Mouse (Mus musculus): ENCODE results near the gene Kif21a. TPM values are rescaled to one million over a fixed set of nuclear protein-coding genes. Genes with fewer than 3 reads are reported as not detected.

Kif21a gene
- total and polyA plus RNA-seq, 2 experiments from 2014 or later: 33.2 to 64.9 TPM

GRCm38 (mm10) chr15:90938469-90938868 is 111.3 kb downstream of the Kif21a start:
- WGBS: 91% methylated on average over 1 of the region's 1 CpGs
- H3K36me3 ChIP-seq (ENCODE audit: insufficient read depth, low read length): peaks cover 40% of the 10 kb centered on the region
- H3K9ac ChIP-seq (replicated peaks; ENCODE audit: low read length, poor library complexity, severe bottlenecking): no peak overlapping the region
- ATAC-seq (ENCODE audit: low FRiP score): no peak
- H3K4me1 ChIP-seq (ENCODE audit: insufficient read depth, low read length): no peaks in the 10 kb centered on the region
- no peak for TF ChIP-seq CTCF (IDR thresholded peaks at IDR 0.05)
- no peak for DNase-seq (ENCODE audit: low spot score)
- no peak overlapping the region for H3K4me2 ChIP-seq (ENCODE audit: low read depth, low read length, poor library complexity, severe bottlenecking)
- no peaks in the 10 kb centered on the region for H3K27me3 ChIP-seq (ENCODE audit: insufficient read depth, low read length)
- no peak overlapping the region for H3K4me3 ChIP-seq (ENCODE audit: low read depth, low read length)
- H3K9me3 ChIP-seq (ENCODE audit: low read length): no peaks in the 10 kb centered on the region
- H3K27ac ChIP-seq (ENCODE audit: low read depth, low read length): no peak overlapping the region

- Histone ChIP-seq H3K4me3 (ENCODE audit: low read depth, low read length) (no peak overlapping the region), H3K27me3 (ENCODE audit: insufficient read depth, low read length) (no peaks in the 10 kb centered on the region), H3K36me3 (ENCODE audit: insufficient read depth, low read length) (peaks cover 25% of the 10 kb centered on the region), H3K9me3 (ENCODE audit: low read length) (no peaks in the 10 kb centered on the region), H3K27ac (ENCODE audit: low read depth, low read length) (no peak overlapping the region), H3K9ac (replicated peaks; ENCODE audit: low read length, poor library complexity, severe bottlenecking) (no peak overlapping the region), H3K4me2 (ENCODE audit: low read depth, low read length, poor library complexity, severe bottlenecking) (no peak overlapping the region), H3K4me1 (ENCODE audit: insufficient read depth, low read length) (no peaks in the 10 kb centered on the region)
- 70% methylated on average over 6 of the region's 6 CpGs for WGBS
- ATAC-seq (ENCODE audit: low FRiP score) (no peak), DNase-seq (ENCODE audit: low spot score) (no peak)
- no peak for TF ChIP-seq CTCF (IDR thresholded peaks at IDR 0.05)
These were observed 114.2 kb downstream of the Kif21a start for GRCm38 (mm10) chr15:90935579-90935978.

GRCm38 (mm10) chr15:90931451-90931850 is 118.3 kb downstream of the Kif21a start:
- Histone ChIP-seq H3K4me1 (ENCODE audit: insufficient read depth, low read length) (no peaks in the 10 kb centered on the region), H3K9me3 (ENCODE audit: low read length) (no peaks in the 10 kb centered on the region), H3K36me3 (ENCODE audit: insufficient read depth, low read length) (peaks cover 10% of the 10 kb centered on the region; the same call in 1 of the 2 replicates), H3K4me3 (ENCODE audit: low read depth, low read length) (no peak overlapping the region), H3K27me3 (ENCODE audit: insufficient read depth, low read length) (no peaks in the 10 kb centered on the region), H3K9ac (replicated peaks; ENCODE audit: low read length, poor library complexity, severe bottlenecking) (no peak overlapping the region), H3K4me2 (ENCODE audit: low read depth, low read length, poor library complexity, severe bottlenecking) (no peak overlapping the region), H3K27ac (ENCODE audit: low read depth, low read length) (no peak overlapping the region)
- 57% methylated on average over 5 of the region's 5 CpGs for WGBS
- ATAC-seq (ENCODE audit: low FRiP score): no peak
- DNase-seq (ENCODE audit: low spot score): no peak
- no peak for TF ChIP-seq CTCF (IDR thresholded peaks at IDR 0.05)

- no peak overlapping the region for H3K4me2 ChIP-seq (ENCODE audit: low read depth, low read length, poor library complexity, severe bottlenecking)
- no peaks in the 10 kb centered on the region for H3K27me3 ChIP-seq (ENCODE audit: insufficient read depth, low read length)
- H3K9me3 ChIP-seq (ENCODE audit: low read length): no peaks in the 10 kb centered on the region
- no peaks in the 10 kb centered on the region for H3K36me3 ChIP-seq (ENCODE audit: insufficient read depth, low read length)
- ATAC-seq (ENCODE audit: low FRiP score): no peak
- DNase-seq (ENCODE audit: low spot score): peak; percentile 70
- no peak overlapping the region for H3K4me3 ChIP-seq (ENCODE audit: low read depth, low read length)
- no peak overlapping the region for H3K9ac ChIP-seq (replicated peaks; ENCODE audit: low read length, poor library complexity, severe bottlenecking)
- no peak overlapping the region for H3K27ac ChIP-seq (ENCODE audit: low read depth, low read length)
- WGBS: 31% methylated on average over 1 of the region's 1 CpGs
- peak; percentile 91 for TF ChIP-seq CTCF (IDR thresholded peaks at IDR 0.05)
- no peaks in the 10 kb centered on the region for H3K4me1 ChIP-seq (ENCODE audit: insufficient read depth, low read length)
These were observed 120.7 kb downstream of the Kif21a start for GRCm38 (mm10) chr15:90929043-90929442.

- no peaks in the 10 kb centered on the region for H3K4me1 ChIP-seq (ENCODE audit: insufficient read depth, low read length)
- H3K9ac ChIP-seq (replicated peaks; ENCODE audit: low read length, poor library complexity, severe bottlenecking): no peak overlapping the region
- no peaks in the 10 kb centered on the region for H3K27me3 ChIP-seq (ENCODE audit: insufficient read depth, low read length)
- ATAC-seq (ENCODE audit: low FRiP score) (no peak), DNase-seq (ENCODE audit: low spot score) (no peak)
- no peak for TF ChIP-seq CTCF (IDR thresholded peaks at IDR 0.05)
- H3K4me3 ChIP-seq (ENCODE audit: low read depth, low read length): no peak overlapping the region
- H3K27ac ChIP-seq (ENCODE audit: low read depth, low read length): no peak overlapping the region
- no peaks in the 10 kb centered on the region for H3K36me3 ChIP-seq (ENCODE audit: insufficient read depth, low read length)
- H3K4me2 ChIP-seq (ENCODE audit: low read depth, low read length, poor library complexity, severe bottlenecking): no peak overlapping the region
- no peaks in the 10 kb centered on the region for H3K9me3 ChIP-seq (ENCODE audit: low read length)
- 91% methylated on average over 9 of the region's 9 CpGs for WGBS
These were observed 153.3 kb downstream of the Kif21a start for GRCm38 (mm10) chr15:90896480-90896879.

- Histone ChIP-seq H3K4me2 (ENCODE audit: low read depth, low read length, poor library complexity, severe bottlenecking) (peak overlapping the region; percentile 7; the same call in 1 of the 2 replicates), H3K36me3 (ENCODE audit: insufficient read depth, low read length) (no peaks in the 10 kb centered on the region), H3K9ac (replicated peaks; ENCODE audit: low read length, poor library complexity, severe bottlenecking) (no peak overlapping the region), H3K27me3 (ENCODE audit: insufficient read depth, low read length) (no peaks in the 10 kb centered on the region), H3K9me3 (ENCODE audit: low read length) (no peaks in the 10 kb centered on the region), H3K27ac (ENCODE audit: low read depth, low read length) (peak overlapping the region; percentile 59), H3K4me1 (ENCODE audit: insufficient read depth, low read length) (peaks cover 7% of the 10 kb centered on the region; the same call in 1 of the 2 replicates), H3K4me3 (ENCODE audit: low read depth, low read length) (no peak overlapping the region)
- peak; percentile 72 for DNase-seq (ENCODE audit: low spot score)
- WGBS: 28% methylated on average over 8 of the region's 8 CpGs
- TF ChIP-seq CTCF (IDR thresholded peaks at IDR 0.05): no peak
- ATAC-seq (ENCODE audit: low FRiP score): no peak
These were observed 162.3 kb downstream of the Kif21a start for GRCm38 (mm10) chr15:90887466-90887865.

Other genes starting within 250 kb of the Kif21a start
- 7.2 and 9.4 TPM in 2 replicates for gene Abcd2, start 141.9 kb upstream of the Kif21a start, total RNA-seq (2014; rRNA removed)
- gene Abcd2, start 141.9 kb upstream of the Kif21a start, polyA plus RNA-seq (2015; fragmentation: Nextera tagmentation; extraction: Ambion mirVana): 4.9 and 5.9 TPM in 2 replicates
- gene CN725425, start 149.5 kb upstream of the Kif21a start, total RNA-seq (2014; rRNA removed): 0.05 and 0.28 TPM in 2 replicates
- 0.22 TPM in 1 of 2 replicates, not detected in the other for gene CN725425, start 149.5 kb upstream of the Kif21a start, polyA plus RNA-seq (2015; fragmentation: Nextera tagmentation; extraction: Ambion mirVana)